Mouse (Mus musculus) neural tube, embryonic 12.5 days (tissue): ENCODE data around the gene Gm20388. TPM values are rescaled to one million over a fixed set of nuclear protein-coding genes. Genes with fewer than 3 reads are reported as not detected.

ENCODE experiments used
- ATAC-seq: fragments of 200-750 bp; cut with Nextera tagmentation; 2 replicates; pipeline ENCODE4 v1.8.0; 2017; ENCODE audit warnings: low read depth, mild to moderate bottlenecking, moderate TSS enrichment, moderate library complexity; ENCODE audit not compliant: low FRiP score
- H3K27ac ChIP-seq: fragments of 300-500 bp; sonication (generic); 2 replicates; pipeline ENCODE4 v1.5.1; 2016
- H3K27me3 ChIP-seq: fragments of 300-500 bp; sonication (generic); replicated peaks from 2 replicates; pipeline ENCODE4 v1.6.1; 2016; ENCODE audit warnings: mild to moderate bottlenecking
- H3K36me3 ChIP-seq: fragments of 300-500 bp; sonication (generic); 2 replicates; pipeline ENCODE4 v1.6.1; 2016; ENCODE audit warnings: mild to moderate bottlenecking
- H3K4me1 ChIP-seq: fragments of 300-500 bp; sonication (generic); 2 replicates; pipeline ENCODE4 v1.6.1; 2016
- H3K4me2 ChIP-seq: fragments of 300-500 bp; sonication (generic); replicated peaks from 2 replicates; pipeline ENCODE4 v1.6.1; 2016; ENCODE audit warnings: mild to moderate bottlenecking
- H3K4me3 ChIP-seq: fragments of 300-500 bp; sonication (generic); 2 replicates; pipeline ENCODE4 v1.5.1; 2016
- H3K9ac ChIP-seq: fragments of 300-500 bp; sonication (generic); 2 replicates; pipeline ENCODE4 v1.6.1; 2016; ENCODE audit warnings: mild to moderate bottlenecking
- H3K9me3 ChIP-seq: fragments of 300-500 bp; sonication (generic); 2 replicates; pipeline ENCODE4 v1.6.1; 2016; ENCODE audit warnings: mild to moderate bottlenecking
- WGBS: fragments of 180-500 bp; shearing (Covaris S2); methylation state at CpG from one replicate; pipeline ENCODE4 v1.1.7; 2016; 5-methylcytosine and 5-hydroxymethylcytosine counted together
- polyA plus RNA-seq: library from polyadenylated mRNA; unstranded; fragments of >200 nt; fragmentation: Nextera tagmentation; extraction: Ambion mirVana; gene quantifications from 2 replicates; pipeline ENCODE4 v1.2.1, GENCODE M21; 2016

Gm20388 gene
- polyA plus RNA-seq, 1 experiment from 2014 or later = not detected

DNA sequence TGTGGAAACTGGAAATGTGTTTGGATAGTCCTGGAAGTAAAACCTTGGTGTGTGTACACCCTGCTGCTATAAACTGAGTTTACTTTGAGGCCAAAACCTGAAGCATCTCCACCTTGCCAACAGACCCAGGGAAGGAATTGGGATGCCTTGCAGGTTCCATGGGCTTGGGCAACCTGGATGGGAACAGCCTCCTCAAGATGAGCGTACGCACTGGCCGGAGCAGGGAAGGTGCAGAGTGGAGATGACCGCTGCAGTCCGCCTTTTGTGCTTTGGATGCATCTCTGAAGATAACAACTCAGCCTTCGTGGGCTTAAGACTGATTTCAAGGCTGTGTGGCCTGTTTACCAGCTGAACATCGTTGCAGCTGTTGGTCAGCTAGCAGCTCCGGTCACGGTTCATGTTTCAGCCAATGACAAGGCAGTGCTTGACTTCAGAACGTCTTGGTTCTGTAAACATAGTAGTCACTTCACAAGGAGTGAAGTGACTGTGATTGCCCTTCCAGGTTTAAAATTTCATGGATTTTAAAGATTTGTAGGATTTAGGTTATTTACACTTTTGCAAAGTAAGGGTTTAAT lies 2044.4 kb downstream of the Gm20388 start:
- WGBS = 87% methylated on average over 10 of the region's 10 CpGs

DNA sequence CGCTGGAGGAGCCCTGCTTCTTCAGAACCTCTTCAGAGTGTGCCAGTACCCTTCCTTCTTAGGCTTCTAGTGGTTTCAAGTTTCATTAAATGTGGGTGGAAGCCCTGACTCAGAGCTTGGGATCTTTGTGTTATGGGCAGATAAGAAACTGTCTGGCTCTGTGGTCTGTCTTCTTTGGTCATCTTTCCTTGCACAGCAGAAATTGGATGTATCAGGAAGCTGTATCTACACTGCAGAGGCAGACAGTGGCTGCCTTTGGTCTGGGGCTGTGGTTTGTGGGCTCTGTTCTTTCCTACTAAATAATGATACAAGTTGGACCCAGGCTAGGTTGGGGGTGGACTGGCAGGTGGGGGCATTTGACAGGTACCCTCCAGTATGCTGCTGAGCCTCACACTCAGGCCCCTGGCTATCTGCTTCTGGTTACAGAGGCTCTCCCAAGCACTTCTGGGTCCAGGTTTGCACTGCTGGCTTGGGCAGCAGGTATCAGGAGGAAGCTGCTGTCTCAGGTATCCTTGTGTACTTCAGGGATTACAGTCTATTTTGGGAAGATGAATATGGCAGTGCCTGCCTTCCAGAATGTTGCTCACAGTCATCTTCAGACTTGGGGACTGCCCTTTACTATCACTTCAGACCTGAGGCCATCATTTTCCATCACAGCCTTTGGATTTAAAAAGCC lies 2045.3 kb downstream of the Gm20388 start:
- H3K9me3 ChIP-seq = no peaks in the 10 kb centered on the region
- 82% methylated on average over 1 of the region's 1 CpGs for WGBS
- ATAC-seq = no peak

More for the DNA sequence above, 2044.4 kb downstream of the Gm20388 start:
- no peak overlapping the region for H3K27ac ChIP-seq
- no peak overlapping the region for H3K9ac ChIP-seq
- ATAC-seq = no peak
- H3K4me1 ChIP-seq = peaks cover 24% of the 10 kb centered on the region
- H3K4me3 ChIP-seq = no peak overlapping the region
- peaks cover 15% of the 10 kb centered on the region; the same call in 1 of the 2 replicates for H3K36me3 ChIP-seq
- H3K27me3 ChIP-seq = no peaks in the 10 kb centered on the region
- H3K9me3 ChIP-seq = no peaks in the 10 kb centered on the region
- H3K4me2 ChIP-seq = no peak overlapping the region

DNA sequence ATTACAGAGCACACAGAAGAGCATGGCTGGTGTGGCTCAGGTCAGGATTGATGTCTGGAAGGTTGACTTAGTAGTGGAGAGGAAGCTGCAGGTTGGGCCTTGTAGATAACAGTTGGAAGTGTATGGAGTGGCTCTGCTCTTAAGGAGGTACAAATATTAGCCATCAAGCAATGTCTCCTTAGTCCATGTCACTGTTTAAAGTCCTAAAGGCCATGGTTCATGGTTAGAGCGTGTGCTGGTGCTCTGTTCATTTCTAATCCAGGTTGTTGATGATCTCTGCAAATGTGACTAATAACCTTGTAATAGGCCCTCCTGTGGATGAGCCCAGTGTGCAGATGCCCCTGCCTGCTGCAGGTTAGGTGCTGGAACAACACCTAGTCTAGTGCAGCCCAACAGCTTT lies 2047.8 kb downstream of the Gm20388 start:
- no peak overlapping the region for H3K9ac ChIP-seq
- no peaks in the 10 kb centered on the region for H3K27me3 ChIP-seq
- 0 out of 2 replicates have a peak, but pooled peaks cover 8% of the 10 kb centered on the region for H3K4me1 ChIP-seq
- WGBS = 96% methylated on average over 1 of the region's 1 CpGs
- H3K4me3 ChIP-seq = no peak overlapping the region
- no peaks in the 10 kb centered on the region for H3K9me3 ChIP-seq
- no peak for ATAC-seq
- peaks cover 15% of the 10 kb centered on the region; the same call in 1 of the 2 replicates for H3K36me3 ChIP-seq
- H3K4me2 ChIP-seq = no peak overlapping the region
- no peak overlapping the region for H3K27ac ChIP-seq

More for the DNA sequence above, 2045.3 kb downstream of the Gm20388 start:
- Histone ChIP-seq H3K4me2 (no peak overlapping the region), H3K27me3 (no peaks in the 10 kb centered on the region), H3K4me1 (peaks cover 24% of the 10 kb centered on the region), H3K4me3 (no peak overlapping the region), H3K27ac (no peak overlapping the region), H3K36me3 (peaks cover 15% of the 10 kb centered on the region; the same call in 1 of the 2 replicates), H3K9ac (no peak overlapping the region)

DNA sequence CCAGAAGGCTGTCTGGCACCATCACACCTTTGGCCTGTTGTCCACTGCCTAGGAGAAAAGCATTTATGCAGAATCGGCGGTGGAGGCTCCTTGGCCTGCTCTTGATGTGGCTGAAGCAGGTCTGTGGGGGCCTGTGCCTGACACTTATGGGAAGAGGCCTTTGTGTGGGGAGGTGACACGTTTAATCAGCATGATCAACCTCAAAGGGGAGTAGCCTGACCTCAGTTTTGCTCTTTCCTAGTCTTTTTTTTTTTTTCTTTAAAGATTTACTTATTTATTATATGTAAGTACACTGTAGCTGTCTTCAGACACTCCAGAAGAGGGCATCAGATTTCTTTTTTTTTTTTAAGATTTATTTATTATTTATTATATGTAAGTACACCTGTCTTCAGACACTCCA lies 2052.3 kb downstream of the Gm20388 start:
- H3K36me3 ChIP-seq = no peaks in the 10 kb centered on the region

DNA sequence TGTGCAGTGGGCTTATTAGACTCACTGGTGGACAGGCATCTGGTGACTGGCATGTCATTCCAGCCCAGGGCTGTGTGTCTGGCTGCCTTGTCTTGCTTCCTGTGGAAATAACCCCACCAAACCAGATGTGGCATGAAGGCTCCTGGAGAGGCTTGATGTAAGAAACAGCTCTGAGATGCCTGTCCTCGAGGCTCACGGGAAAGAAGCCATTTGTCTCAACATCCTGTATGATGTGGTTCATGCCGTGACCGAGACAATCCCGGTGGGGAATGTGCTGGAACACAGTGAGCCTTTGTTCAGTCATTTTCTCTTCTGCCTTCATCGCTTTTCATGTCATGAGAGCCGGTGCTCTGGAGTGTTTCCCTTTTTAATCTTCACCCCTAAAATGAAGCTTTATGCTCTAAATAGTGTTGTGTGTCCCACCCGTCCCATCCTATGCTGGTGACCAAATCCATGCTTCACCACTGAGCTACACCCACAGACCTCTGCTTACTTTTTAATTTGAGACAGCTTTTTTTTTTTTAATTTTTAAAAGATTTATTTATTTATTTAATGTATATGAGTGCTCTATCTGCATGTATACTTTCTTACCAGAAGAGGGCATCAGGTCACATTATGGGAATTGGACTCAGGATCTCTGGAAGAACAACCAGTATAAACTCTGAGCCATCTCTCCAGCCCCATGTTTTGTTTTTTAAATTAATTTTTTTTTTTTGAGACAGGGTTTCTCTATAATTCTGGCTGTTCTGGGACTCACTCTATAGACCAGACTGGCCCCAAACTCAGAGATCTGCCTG lies 2054.3 kb downstream of the Gm20388 start:
- Histone ChIP-seq H3K36me3 (no peaks in the 10 kb centered on the region), H3K9ac (no peak overlapping the region), H3K9me3 (no peaks in the 10 kb centered on the region), H3K4me3 (no peak overlapping the region), H3K27me3 (no peaks in the 10 kb centered on the region), H3K27ac (no peak overlapping the region), H3K4me2 (no peak overlapping the region), H3K4me1 (peaks cover 36% of the 10 kb centered on the region)
- ATAC-seq = no peak
- WGBS = 61% methylated on average over 8 of the region's 8 CpGs

More for the DNA sequence above, 2052.3 kb downstream of the Gm20388 start:
- ATAC-seq = no peak
- H3K27me3 ChIP-seq = no peaks in the 10 kb centered on the region
- H3K27ac ChIP-seq = no peak overlapping the region
- no peaks in the 10 kb centered on the region for H3K9me3 ChIP-seq
- 85% methylated on average over 3 of the region's 3 CpGs for WGBS
- no peak overlapping the region for H3K4me3 ChIP-seq
- no peak overlapping the region for H3K4me2 ChIP-seq
- H3K4me1 ChIP-seq = peaks cover 26% of the 10 kb centered on the region
- no peak overlapping the region for H3K9ac ChIP-seq

DNA sequence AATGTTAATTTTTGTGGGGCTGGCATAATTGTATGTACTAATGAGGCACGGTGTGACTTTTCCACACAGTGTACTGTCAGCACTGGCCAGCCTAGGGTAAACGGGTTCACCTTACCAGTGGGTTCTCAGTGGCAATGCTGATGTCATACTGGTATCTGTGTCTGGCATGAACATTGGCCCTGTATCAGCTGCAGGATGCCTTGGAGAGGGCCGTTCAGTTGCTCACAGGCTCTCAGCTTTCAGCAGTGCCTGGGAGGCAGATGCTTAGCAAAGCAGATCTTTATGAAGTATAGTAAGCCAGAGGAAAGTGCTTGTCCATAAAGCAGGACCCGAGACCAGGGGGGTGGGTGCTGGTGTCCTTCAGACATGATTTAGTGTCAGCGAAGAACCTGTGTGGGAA lies 2055.5 kb downstream of the Gm20388 start:
- no peak for ATAC-seq
- H3K36me3 ChIP-seq = no peaks in the 10 kb centered on the region
- no peak overlapping the region for H3K9ac ChIP-seq

DNA sequence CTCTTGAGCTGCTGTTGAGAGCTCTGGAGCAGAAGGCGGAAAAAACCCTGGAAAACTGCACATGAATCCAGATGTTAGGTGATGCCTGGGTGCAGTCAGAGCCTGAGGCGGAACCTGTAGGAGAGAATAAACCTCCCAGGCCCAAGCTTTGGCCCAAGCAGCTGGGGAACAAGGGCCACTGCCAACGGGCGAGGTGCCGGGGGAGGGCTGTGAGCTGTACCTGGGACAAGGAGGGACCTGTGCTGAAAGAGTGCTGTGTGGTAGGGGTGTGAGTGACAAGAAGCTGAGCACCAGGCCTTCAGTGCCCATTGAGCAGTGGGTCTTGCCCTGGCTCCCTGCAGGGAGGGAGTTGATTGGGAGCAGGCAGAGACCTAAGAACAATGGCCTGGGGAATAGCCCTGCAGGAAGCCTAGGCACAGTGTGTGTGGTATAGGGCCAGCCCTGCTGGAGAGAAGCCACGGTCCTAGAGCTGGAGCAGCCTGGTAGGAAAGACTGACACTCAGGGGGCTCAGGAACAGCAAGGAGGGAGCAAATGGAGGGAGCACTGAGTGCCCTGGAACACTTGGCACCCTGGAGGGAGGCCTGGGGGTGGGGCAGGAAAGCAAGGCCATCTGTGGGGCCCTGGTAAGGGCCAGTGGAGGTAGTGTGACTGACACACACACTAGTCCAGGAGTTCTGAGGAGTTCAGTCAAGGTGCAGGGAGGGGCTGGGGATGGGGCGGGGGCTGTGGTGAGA lies 2056.2 kb downstream of the Gm20388 start:
- no peak overlapping the region for H3K27ac ChIP-seq
- H3K4me2 ChIP-seq = peak overlapping the region; percentile 12; the same call in 1 of the 2 replicates
- H3K4me3 ChIP-seq = no peak overlapping the region
- ATAC-seq = peak; percentile 72; the same call in 1 of the 2 replicates
- WGBS = 32% methylated on average over 7 of the region's 7 CpGs
- no peaks in the 10 kb centered on the region for H3K9me3 ChIP-seq
- no peaks in the 10 kb centered on the region for H3K36me3 ChIP-seq
- H3K4me1 ChIP-seq = peaks cover 45% of the 10 kb centered on the region
- peak overlapping the region; percentile 30 for H3K9ac ChIP-seq
- H3K27me3 ChIP-seq = no peaks in the 10 kb centered on the region

More for the DNA sequence above, 2055.5 kb downstream of the Gm20388 start:
- H3K27me3 ChIP-seq = no peaks in the 10 kb centered on the region
- H3K27ac ChIP-seq = no peak overlapping the region
- H3K4me3 ChIP-seq = no peak overlapping the region
- H3K4me1 ChIP-seq = peaks cover 39% of the 10 kb centered on the region
- no peak overlapping the region for H3K4me2 ChIP-seq
- H3K9me3 ChIP-seq = no peaks in the 10 kb centered on the region
- WGBS = 54% methylated on average over 5 of the region's 5 CpGs

GRCm38 (mm10) chr8:121967977-121968376 lies 2057.3 kb downstream of the Gm20388 start:
- peaks cover 45% of the 10 kb centered on the region for H3K4me1 ChIP-seq
- 16% methylated on average over 4 of the region's 4 CpGs for WGBS
- H3K27me3 ChIP-seq = no peaks in the 10 kb centered on the region
- H3K9me3 ChIP-seq = no peaks in the 10 kb centered on the region
- no peak for ATAC-seq
- no peak overlapping the region for H3K27ac ChIP-seq
- no peak overlapping the region for H3K4me2 ChIP-seq
- no peak overlapping the region for H3K9ac ChIP-seq
- H3K4me3 ChIP-seq = no peak overlapping the region
- H3K36me3 ChIP-seq = no peaks in the 10 kb centered on the region

DNA sequence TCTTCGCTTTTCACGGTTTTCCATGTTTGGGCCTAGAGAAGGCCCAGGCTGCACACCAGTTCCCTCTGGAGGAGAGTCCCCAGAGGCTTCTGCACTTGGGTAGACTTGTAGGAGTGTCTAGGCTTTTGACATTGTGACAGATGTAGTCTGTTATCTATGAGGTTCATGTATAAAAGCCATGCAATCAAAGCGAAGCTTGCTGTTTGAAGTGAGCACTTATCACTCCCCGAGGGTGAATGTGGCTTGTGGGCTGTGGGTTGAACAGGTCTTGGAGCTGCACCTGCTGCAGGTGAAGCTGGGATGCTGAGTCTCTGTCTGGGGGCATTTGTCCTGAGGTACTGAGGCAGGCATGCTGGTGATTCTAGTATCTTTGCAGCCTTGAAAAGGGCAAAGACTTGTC lies 2057.9 kb downstream of the Gm20388 start:
- Histone ChIP-seq H3K4me2 (no peak overlapping the region), H3K36me3 (no peaks in the 10 kb centered on the region), H3K4me3 (no peak overlapping the region), H3K9ac (no peak overlapping the region), H3K9me3 (no peaks in the 10 kb centered on the region), H3K4me1 (peaks cover 45% of the 10 kb centered on the region), H3K27me3 (no peaks in the 10 kb centered on the region), H3K27ac (0 out of 2 replicates have a peak overlapping the region, but pooled peaks have one; percentile 32)
- no peak for ATAC-seq
- WGBS = 63% methylated on average over 4 of the region's 4 CpGs

- no peaks in the 10 kb centered on the region for H3K9me3 ChIP-seq
- H3K9ac ChIP-seq = no peak overlapping the region
- ATAC-seq = no peak
- H3K4me2 ChIP-seq = no peak overlapping the region
- no peaks in the 10 kb centered on the region for H3K27me3 ChIP-seq
- no peak overlapping the region for H3K27ac ChIP-seq
- H3K4me1 ChIP-seq = peaks cover 45% of the 10 kb centered on the region
- 85% methylated on average over 8 of the region's 8 CpGs for WGBS
- H3K4me3 ChIP-seq = no peak overlapping the region
- H3K36me3 ChIP-seq = peaks cover 16% of the 10 kb centered on the region
These were observed 2059.6 kb downstream of the Gm20388 start for GRCm38 (mm10) chr8:121970225-121970624.

DNA sequence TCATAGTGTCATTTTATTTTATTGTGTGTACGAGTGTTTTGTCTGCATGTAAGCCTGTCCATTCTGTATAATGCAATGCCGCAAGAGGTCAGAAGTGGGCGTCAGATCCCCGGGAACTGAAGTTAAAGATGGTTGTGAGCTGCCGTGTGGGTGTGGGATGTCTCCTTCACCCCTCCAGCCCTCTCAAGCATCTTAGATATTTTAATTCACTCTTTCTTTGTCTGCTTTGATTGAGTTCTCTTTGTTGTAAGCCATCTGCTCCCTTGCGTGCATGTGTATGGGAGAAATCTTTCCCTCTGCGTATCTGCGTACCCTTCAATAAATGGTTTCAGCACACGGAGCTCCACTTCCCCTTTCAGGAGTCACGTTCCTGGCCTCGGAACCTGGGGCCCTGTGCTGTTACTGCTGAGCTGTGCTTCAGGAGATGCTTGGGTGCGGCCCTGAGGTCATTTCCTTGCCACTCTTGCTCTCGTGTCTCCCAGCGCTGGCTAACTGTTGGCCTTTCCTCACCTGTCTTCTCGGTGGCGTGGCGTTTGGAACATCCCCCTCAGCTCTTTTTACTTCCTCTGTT lies 2060.9 kb downstream of the Gm20388 start:
- Histone ChIP-seq H3K27ac (no peak overlapping the region), H3K27me3 (no peaks in the 10 kb centered on the region), H3K36me3 (peaks cover 29% of the 10 kb centered on the region), H3K9ac (no peak overlapping the region), H3K4me2 (no peak overlapping the region), H3K4me3 (no peak overlapping the region), H3K4me1 (peaks cover 33% of the 10 kb centered on the region), H3K9me3 (no peaks in the 10 kb centered on the region)
- ATAC-seq = no peak
- 79% methylated on average over 17 of the region's 17 CpGs for WGBS
